Mouse (Mus musculus): ENCODE results near the gene Farsa.

GRCm38 (mm10) chr8:84909162-84909767, 52.5 kb downstream of the Farsa start:
- TF ChIP-seq CTCF (IDR thresholded peaks at IDR 0.05; ENCODE audit: control insufficient read depth, insufficient read depth, insufficient replicate concordance, low read depth, low read length) (no peak), POLR2A (IDR thresholded peaks at IDR 0.05; ENCODE audit: control insufficient read depth, low read depth, low read length) (no peak)
